Mouse (Mus musculus) C2C12 (cell line): Measurements from ENCODE around the gene Rln1.

Experiments
- CTCF ChIP-seq: IDR thresholded peaks from one replicate; pipeline ENCODE4 v1.5.1; 2011; ENCODE audit not compliant: control insufficient read depth, insufficient read depth, insufficient read length
- MAX ChIP-seq: IDR thresholded peaks from one replicate; pipeline ENCODE4 v1.6.1; 2011; ENCODE audit warnings: mild to moderate bottlenecking, control low read depth
- USF1 ChIP-seq: IDR thresholded peaks from one replicate; pipeline ENCODE4 v1.6.1; 2011; ENCODE audit warnings: low read depth, mild to moderate bottlenecking, control low read depth, moderate library complexity

- no peak for TF ChIP-seq CTCF
- TF ChIP-seq USF1, result no peak
- TF ChIP-seq MAX, result no peak
These were observed 11.2 kb upstream of the Rln1 start for GRCm38 (mm10) chr19:29345636-29346035.
